Mouse (Mus musculus) heart, embryonic 11.5 days (tissue): ENCODE data around the gene Rassf3. TPM values are rescaled to one million over a fixed set of nuclear protein-coding genes. Genes with fewer than 3 reads are reported as not detected.
A peak's percentile ranks its signal among the peaks of the same experiment; 100 is the strongest.

ENCODE experiments used
- ATAC-seq: fragments of 200-750 bp; cut with Nextera tagmentation; replicated peaks from 2 replicates; pipeline ENCODE4 v1.8.0; 2017; ENCODE audit warnings: moderate library complexity; ENCODE audit not compliant: insufficient number of reproducible peaks, low FRiP score, low TSS enrichment
- H3K27ac ChIP-seq: fragments of 300-500 bp; sonication (generic); 2 replicates; pipeline ENCODE4 v1.5.1; 2014; ENCODE audit warnings: mild to moderate bottlenecking, low read depth, low read length
- H3K27me3 ChIP-seq: fragments of 300-500 bp; sonication (generic); 2 replicates; pipeline ENCODE4 v1.6.1; 2014; ENCODE audit warnings: mild to moderate bottlenecking, low read length, mixed read lengths; ENCODE audit not compliant: control insufficient read depth, insufficient read depth
- H3K36me3 ChIP-seq: fragments of 300-500 bp; sonication (generic); 2 replicates; pipeline ENCODE4 v1.6.1; 2014; ENCODE audit warnings: mild to moderate bottlenecking, low read length, moderate library complexity, mixed read lengths; ENCODE audit not compliant: control insufficient read depth, insufficient read depth
- H3K4me1 ChIP-seq: fragments of 300-500 bp; sonication (generic); 2 replicates; pipeline ENCODE4 v1.6.1; 2014; ENCODE audit warnings: low read length; ENCODE audit not compliant: control insufficient read depth, insufficient read depth
- H3K4me2 ChIP-seq: fragments of 300-500 bp; sonication (generic); 2 replicates; pipeline ENCODE4 v1.6.1; 2014; ENCODE audit warnings: mild to moderate bottlenecking, moderate library complexity
- H3K4me3 ChIP-seq: fragments of 300-500 bp; sonication (generic); 2 replicates; pipeline ENCODE4 v1.5.1; 2014; ENCODE audit warnings: low read depth, low read length
- H3K9ac ChIP-seq: fragments of 300-500 bp; sonication (generic); 2 replicates; pipeline ENCODE4 v1.6.1; 2014; ENCODE audit warnings: mild to moderate bottlenecking, low read depth, low read length, moderate library complexity
- H3K9me3 ChIP-seq: fragments of 300-500 bp; sonication (generic); replicated peaks from 2 replicates; pipeline ENCODE4 v1.6.1; 2016; ENCODE audit warnings: low read length; ENCODE audit not compliant: control insufficient read depth
- WGBS: fragments of 180-500 bp; shearing (Covaris S2); extraction: QIAGEN DNeasy Blood & Tissue Kit; methylation state at CpG from one replicate; pipeline ENCODE4 v1.1.7; 2014; ENCODE audit not compliant: insufficient replicate concordance; 5-methylcytosine and 5-hydroxymethylcytosine counted together
- polyA plus RNA-seq: library from polyadenylated mRNA; unstranded; fragments of >200 nt; fragmentation: Nextera tagmentation; extraction: Ambion mirVana; gene quantifications from 2 replicates; pipeline ENCODE4 v1.2.1, GENCODE M21; 2014

The Rassf3 gene
- polyA plus RNA-seq, 1 experiment from 2014 or later, result 18.3 TPM

DNA sequence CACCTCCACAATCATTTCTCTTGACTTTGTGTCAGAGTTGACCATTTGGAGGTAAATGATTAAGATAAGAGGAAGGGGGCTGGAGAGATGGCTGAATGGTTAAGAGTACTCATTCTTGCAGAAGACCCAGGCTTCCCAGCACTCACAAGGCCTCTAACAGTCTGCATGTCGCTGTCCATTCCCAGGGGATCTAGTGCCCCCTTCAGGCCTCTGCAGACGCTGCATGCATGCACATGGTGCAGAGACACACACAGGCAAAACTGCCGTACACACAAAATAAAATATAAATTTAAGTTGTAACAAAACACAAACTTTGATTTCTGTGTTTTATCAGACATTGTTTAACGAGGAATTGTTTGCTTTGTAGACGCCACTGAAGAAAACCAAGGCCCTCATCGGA lies 105.4 kb downstream of the Rassf3 start:
- Histone ChIP-seq H3K4me3 (no peak overlapping the region), H3K9ac (no peak overlapping the region), H3K4me2 (no peak overlapping the region), H3K27ac (no peak overlapping the region), H3K4me1 (peaks cover 10% of the 10 kb centered on the region), H3K9me3 (no peaks in the 10 kb centered on the region), H3K36me3 (no peaks in the 10 kb centered on the region; the same call in 1 of the 2 replicates), H3K27me3 (no peaks in the 10 kb centered on the region)
- WGBS, result 91% methylated on average over 6 of the region's 6 CpGs
- no peak for ATAC-seq

DNA sequence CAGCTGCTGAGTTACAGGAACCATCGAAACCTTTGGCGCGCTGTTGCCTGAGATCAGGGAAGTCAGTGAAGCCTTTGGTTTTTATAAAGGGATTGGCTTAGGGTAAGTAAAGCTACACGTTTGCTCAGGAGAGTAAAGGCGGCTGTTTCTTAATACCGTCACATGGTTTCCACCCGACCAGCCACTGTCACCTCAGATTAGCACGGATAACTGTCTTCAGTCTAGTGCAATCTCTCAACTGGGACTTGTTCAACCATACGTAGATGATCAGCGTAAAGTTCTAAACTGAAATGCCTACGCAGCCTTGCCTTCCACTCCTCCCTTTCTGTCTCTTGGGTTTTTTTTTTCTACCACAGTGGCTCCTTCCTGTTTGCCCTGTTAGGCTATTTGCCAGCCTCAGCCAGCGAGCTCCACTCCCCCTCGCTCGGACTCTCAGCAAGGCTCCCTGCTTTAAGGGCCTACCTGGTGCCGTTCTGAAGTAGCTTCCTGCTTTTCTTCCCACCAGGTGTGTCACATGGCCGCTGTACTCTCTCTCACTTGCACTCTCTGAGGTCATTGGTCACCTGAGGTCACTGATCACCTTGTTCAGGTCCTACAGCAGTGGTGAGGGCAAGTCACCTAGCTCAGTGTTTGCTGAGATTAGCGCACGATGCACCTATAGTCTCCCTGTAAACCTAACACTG lies 107.2 kb downstream of the Rassf3 start:
- no peak overlapping the region for H3K4me2 ChIP-seq
- H3K36me3 ChIP-seq, result no peaks in the 10 kb centered on the region; the same call in 1 of the 2 replicates
- H3K4me3 ChIP-seq, result no peak overlapping the region
- H3K4me1 ChIP-seq, result peaks cover 14% of the 10 kb centered on the region
- H3K27ac ChIP-seq, result no peak overlapping the region
- 85% methylated on average over 18 of the region's 18 CpGs for WGBS
- no peaks in the 10 kb centered on the region for H3K9me3 ChIP-seq
- ATAC-seq, result no peak
- H3K27me3 ChIP-seq, result no peaks in the 10 kb centered on the region
- no peak overlapping the region for H3K9ac ChIP-seq

DNA sequence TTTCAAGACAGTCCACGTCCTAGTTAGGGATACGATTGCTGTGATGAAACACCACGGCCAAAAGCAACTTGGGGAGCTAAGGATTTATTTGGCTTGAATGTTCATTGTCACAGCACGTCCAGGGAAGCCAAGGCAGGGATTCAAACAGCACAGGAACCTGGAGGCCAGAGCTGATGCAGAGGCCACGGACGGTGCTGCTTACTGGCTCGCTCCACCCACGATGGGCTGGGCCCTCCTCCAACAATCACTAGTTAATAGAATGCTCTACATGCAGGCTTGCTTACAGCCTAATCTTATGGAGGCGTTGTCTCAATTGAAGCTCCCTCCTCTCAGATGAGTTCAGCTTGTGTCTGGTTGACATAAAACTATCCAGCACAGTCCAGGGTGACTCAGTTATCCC lies 108.4 kb downstream of the Rassf3 start:
- H3K27ac ChIP-seq, result no peak overlapping the region
- no peaks in the 10 kb centered on the region; the same call in 1 of the 2 replicates for H3K36me3 ChIP-seq
- no peak overlapping the region for H3K4me3 ChIP-seq
- no peaks in the 10 kb centered on the region for H3K9me3 ChIP-seq
- peaks cover 14% of the 10 kb centered on the region for H3K4me1 ChIP-seq
- no peaks in the 10 kb centered on the region for H3K27me3 ChIP-seq
- no peak for ATAC-seq
- no peak overlapping the region for H3K9ac ChIP-seq
- H3K4me2 ChIP-seq, result no peak overlapping the region
- WGBS, result 90% methylated on average over 9 of the region's 9 CpGs

DNA sequence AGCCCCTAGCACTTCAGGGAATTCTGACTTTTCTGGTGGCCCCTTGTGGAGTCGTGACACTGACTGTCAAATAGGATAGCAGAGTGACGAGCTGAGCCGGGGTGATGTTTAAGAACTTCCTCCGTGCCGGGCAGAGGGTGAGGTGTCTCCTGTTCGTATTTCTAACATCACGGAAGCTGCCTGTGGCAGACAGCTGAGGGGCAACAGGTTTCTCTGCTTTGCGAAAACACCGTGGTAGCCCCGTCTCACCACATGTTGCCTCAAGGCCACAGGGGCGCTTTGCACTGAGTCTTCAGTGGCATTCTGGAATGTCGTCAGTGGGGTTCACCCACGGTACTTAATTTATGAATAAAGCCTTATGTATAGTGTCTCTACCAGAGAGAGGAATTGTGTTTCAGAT lies 108.9 kb downstream of the Rassf3 start:
- WGBS, result 78% methylated on average over 13 of the region's 13 CpGs
- Histone ChIP-seq H3K4me2 (no peak overlapping the region), H3K27me3 (no peaks in the 10 kb centered on the region), H3K4me1 (peaks cover 14% of the 10 kb centered on the region), H3K27ac (no peak overlapping the region), H3K9me3 (no peaks in the 10 kb centered on the region), H3K9ac (no peak overlapping the region), H3K4me3 (no peak overlapping the region), H3K36me3 (no peaks in the 10 kb centered on the region; the same call in 1 of the 2 replicates)
- ATAC-seq, result no peak

DNA sequence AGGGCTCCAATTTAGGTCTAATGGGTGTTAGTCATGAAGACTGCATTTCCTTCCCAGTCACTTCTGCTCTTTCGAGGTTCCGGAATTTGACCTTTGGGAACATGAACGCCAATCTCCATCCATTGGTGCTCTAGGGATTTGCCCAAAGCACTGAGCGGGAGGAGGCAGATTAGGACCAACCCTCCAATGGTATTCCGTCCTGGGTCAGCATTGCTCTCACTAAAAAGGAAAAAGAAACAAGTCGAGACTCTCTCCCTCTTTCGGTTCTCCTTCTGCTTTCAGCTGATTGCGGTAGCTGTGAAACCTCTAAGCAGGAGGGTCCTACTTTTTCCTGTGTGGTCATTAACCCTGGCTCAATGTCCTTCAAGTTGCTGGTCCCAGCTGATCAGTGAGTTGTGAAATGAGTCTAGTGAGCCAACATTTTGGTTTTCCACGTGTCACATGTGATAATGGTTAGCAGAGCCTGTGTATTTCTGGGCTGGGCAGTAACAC lies 110.3 kb downstream of the Rassf3 start:
- peaks cover 14% of the 10 kb centered on the region for H3K4me1 ChIP-seq
- no peaks in the 10 kb centered on the region for H3K9me3 ChIP-seq
- peak overlapping the region; percentile 74 for H3K4me3 ChIP-seq
- no peaks in the 10 kb centered on the region; the same call in 1 of the 2 replicates for H3K36me3 ChIP-seq
- ATAC-seq, result no peak
- H3K27ac ChIP-seq, result no peak overlapping the region
- peak overlapping the region; percentile 94 for H3K4me2 ChIP-seq
- peak overlapping the region; percentile 76; the same call in 1 of the 2 replicates for H3K9ac ChIP-seq
- WGBS, result 14% methylated on average over 9 of the region's 9 CpGs
- no peaks in the 10 kb centered on the region for H3K27me3 ChIP-seq

DNA sequence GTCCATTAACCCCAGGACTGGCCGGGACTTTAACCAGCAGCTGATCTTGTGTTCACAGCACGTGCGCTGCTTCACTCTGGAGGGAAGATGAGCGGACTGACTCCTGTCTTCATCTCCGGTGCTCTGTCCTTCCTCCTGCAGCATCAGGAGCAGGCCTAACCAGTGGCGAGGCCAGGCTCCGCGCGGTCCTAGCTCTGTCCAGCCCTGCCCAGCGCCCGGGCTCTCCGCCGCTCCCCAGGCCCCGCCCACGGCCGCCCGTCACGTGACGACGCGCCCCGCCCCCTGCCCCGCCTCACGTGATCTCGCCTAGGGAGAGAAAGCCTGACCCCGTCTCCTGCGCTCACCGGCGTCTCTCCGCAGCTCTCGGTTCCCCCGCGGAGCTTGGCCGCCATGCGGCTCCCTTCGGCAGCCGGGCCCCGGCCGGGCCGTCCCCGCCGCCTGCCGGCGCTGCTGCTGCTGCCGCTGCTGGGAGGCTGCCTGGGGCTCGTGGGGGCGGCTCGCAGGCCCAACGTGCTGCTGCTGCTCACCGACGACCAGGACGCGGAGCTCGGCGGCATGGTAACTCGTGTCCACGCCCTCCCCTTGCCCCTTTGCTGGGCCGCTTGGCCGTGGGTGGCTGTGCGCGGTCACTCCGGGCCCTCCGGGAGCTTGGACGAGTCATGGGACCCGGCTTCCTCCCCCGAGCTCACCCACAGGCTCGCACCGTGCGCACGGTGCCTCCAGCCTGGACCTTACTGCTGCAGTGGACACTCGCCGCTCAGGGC lies 111.2 kb downstream of the Rassf3 start, which contains the start of gene Gns:
Gns (plus strand) TSS at position 290 of the 764 bp plus-strand sequence.
- Histone ChIP-seq H3K4me3 (peak within 1 kb of the TSS; percentile 74), H3K4me2 (peak within 1 kb of the TSS; percentile 94), H3K27ac (no peak within 1 kb of the TSS), H3K9me3 (no peaks in the 10 kb centered on the region), H3K36me3 (no peaks in the 10 kb centered on the region), H3K4me1 (peaks cover 14% of the 10 kb centered on the region), H3K27me3 (no peaks in the 10 kb centered on the region), H3K9ac (peak within 1 kb of the TSS; percentile 76)
- ATAC-seq, result peak; percentile 96
- 1% methylated on average over 68 of the region's 72 CpGs for WGBS

DNA sequence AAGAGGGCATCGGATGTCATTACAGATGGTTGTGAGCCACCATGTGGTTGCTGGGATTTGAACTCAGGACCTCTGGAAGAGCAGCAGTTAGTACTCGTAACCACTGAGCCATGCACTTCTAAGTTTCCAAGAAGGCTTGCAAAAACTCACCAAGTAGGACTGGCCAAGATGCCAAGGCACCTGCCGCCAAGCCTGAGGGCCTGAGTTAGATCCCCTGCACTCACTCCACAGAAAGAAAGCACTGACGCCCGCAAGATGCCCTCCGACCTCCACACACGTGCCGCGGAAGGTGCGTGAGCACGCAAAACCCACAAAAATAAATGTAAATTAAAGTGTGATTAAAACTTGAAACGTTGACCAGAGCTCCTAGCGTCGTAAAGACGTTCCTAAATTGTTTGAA lies 111.8 kb downstream of the Rassf3 start:
- Histone ChIP-seq H3K4me2 (peak overlapping the region; percentile 94), H3K27me3 (no peaks in the 10 kb centered on the region), H3K9ac (peak overlapping the region; percentile 76; the same call in 1 of the 2 replicates), H3K27ac (no peak overlapping the region), H3K4me3 (peak overlapping the region; percentile 74), H3K36me3 (no peaks in the 10 kb centered on the region), H3K9me3 (no peaks in the 10 kb centered on the region), H3K4me1 (peaks cover 14% of the 10 kb centered on the region)
- 27% methylated on average over 15 of the region's 15 CpGs for WGBS
- no peak for ATAC-seq

DNA sequence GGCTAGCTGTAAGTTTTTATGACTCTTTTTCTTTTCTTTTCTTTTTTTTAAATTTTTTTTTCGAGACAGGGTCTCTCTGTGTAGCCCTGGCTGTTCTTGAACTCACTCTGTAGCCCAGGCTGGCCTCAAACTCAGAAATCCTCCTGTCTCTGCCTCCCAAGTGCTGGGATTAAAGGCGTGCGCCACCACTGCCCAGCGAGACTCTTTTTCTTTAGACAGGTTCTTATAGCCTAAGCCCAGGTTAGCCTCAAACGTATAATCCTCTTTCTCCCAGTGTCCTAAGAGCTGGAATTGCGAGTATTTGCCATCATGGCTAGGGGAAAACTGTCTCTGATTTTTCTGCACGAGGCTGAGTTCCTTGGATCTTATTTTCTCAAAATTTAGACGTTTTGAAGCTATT lies 112.9 kb downstream of the Rassf3 start:
- Histone ChIP-seq H3K4me2 (no peak overlapping the region), H3K4me3 (no peak overlapping the region), H3K27ac (no peak overlapping the region), H3K9me3 (no peaks in the 10 kb centered on the region), H3K36me3 (no peaks in the 10 kb centered on the region), H3K27me3 (no peaks in the 10 kb centered on the region), H3K9ac (no peak overlapping the region), H3K4me1 (peaks cover 14% of the 10 kb centered on the region)
- WGBS, result 77% methylated on average over 8 of the region's 8 CpGs
- ATAC-seq, result no peak
